Mouse (Mus musculus) ES-Bruce4 (cell line): ENCODE data around the gene Arhgef19.

ENCODE experiments used
- EP300 ChIP-seq: IDR thresholded peaks from 2 replicates; pipeline ENCODE4 v1.6.1; 2011; ENCODE audit warnings: low read depth, low read length; ENCODE audit not compliant: insufficient read depth
- POLR2A ChIP-seq: IDR thresholded peaks from one replicate; pipeline ENCODE4 v1.8.1; 2011; ENCODE audit warnings: low read length; ENCODE audit not compliant: insufficient read depth

GRCm38 (mm10) chr4:141219583-141220213 is 19.6 kb upstream of the Arhgef19 start:
- TF ChIP-seq EP300 (no peak), POLR2A (no peak)
